Mouse (Mus musculus) ES-Bruce4 (cell line): ENCODE data around the gene Slc43a2.
A peak's percentile ranks its signal among the peaks of the same experiment; 100 is the strongest.

Source experiments
- CTCF ChIP-seq: IDR thresholded peaks from one replicate; pipeline ENCODE4 v1.8.1; 2011; ENCODE audit warnings: low read depth, low read length
- EP300 ChIP-seq: IDR thresholded peaks from 2 replicates; pipeline ENCODE4 v1.6.1; 2011; ENCODE audit warnings: low read depth, low read length; ENCODE audit not compliant: insufficient read depth
- POLR2A ChIP-seq: IDR thresholded peaks from one replicate; pipeline ENCODE4 v1.8.1; 2011; ENCODE audit warnings: low read length; ENCODE audit not compliant: insufficient read depth

GRCm38 (mm10) chr11:75562840-75563239 is 31.3 kb downstream of the Slc43a2 start:
- no peak for TF ChIP-seq POLR2A
- TF ChIP-seq CTCF, result peak; percentile 26
- TF ChIP-seq EP300, result no peak
